Mouse (Mus musculus) spleen, adult 2 months (tissue): Measurements from ENCODE around the gene Plekha4.

Source experiments
- CTCF ChIP-seq: fragments of 200-500 bp; IDR thresholded peaks from 2 replicates; pipeline ENCODE4 v1.5.1; 2011; ENCODE audit warnings: mild to moderate bottlenecking, inconsistent platforms; ENCODE audit not compliant: insufficient read depth, insufficient read length, insufficient replicate concordance; ENCODE audit errors: extremely low read depth
- POLR2A ChIP-seq: fragments of 200-500 bp; IDR thresholded peaks from 2 replicates; pipeline ENCODE4 v1.6.1; 2011; ENCODE audit warnings: low read depth, low read length, inconsistent platforms

DNA sequence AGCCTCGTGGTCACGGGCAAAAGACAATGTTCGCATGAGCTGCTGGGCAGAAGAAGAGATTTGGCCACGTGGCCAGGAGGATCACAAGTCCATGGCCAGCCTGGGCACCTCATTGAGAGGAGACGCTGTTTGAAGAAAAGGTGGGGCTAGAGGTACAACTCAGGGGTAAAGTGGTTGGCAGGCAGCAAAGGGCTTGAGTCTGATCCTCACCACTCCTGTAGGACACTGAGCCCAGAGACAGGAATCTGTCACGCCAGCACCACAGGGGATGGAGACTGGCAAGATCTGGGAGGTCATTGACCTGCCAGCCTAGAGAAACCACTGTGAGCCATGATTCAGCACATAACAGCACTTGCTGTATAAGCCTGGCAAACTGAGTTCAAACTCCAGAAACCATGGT lies 71.4 kb downstream of the Plekha4 start:
- no peak for TF ChIP-seq CTCF
- TF ChIP-seq POLR2A, result no peak
